Mouse (Mus musculus): Measurements from ENCODE around the gene Aqp2. TPM values are rescaled to one million over a fixed set of nuclear protein-coding genes. Genes with fewer than 3 reads are reported as not detected.

The Aqp2 gene
- polyA plus RNA-seq, 1 experiment from 2014 or later = not detected

- Histone ChIP-seq H3K4me3 (ENCODE audit: low read depth, low read length) (no peak overlapping the region), H3K9ac (ENCODE audit: low read depth, low read length) (no peak overlapping the region), H3K9me3 (replicated peaks; ENCODE audit: control insufficient read depth, low read length, poor library complexity, severe bottlenecking) (no peaks in the 10 kb centered on the region), H3K36me3 (ENCODE audit: control insufficient read depth, insufficient read depth, low read length) (no peaks in the 10 kb centered on the region), H3K27me3 (ENCODE audit: control insufficient read depth, insufficient read depth, low read depth, low read length) (no peaks in the 10 kb centered on the region; the same call in 1 of the 2 replicates), H3K27ac (ENCODE audit: low read length) (no peak overlapping the region), H3K4me2 (ENCODE audit: low read length) (no peak overlapping the region), H3K4me1 (ENCODE audit: control insufficient read depth, insufficient read depth, low read length) (no peaks in the 10 kb centered on the region; the same call in 1 of the 2 replicates)
- ATAC-seq = no peak
- WGBS = 55% methylated on average over 2 of the region's 2 CpGs
Measured at GRCm38 (mm10) chr15:99549901-99550300, 29.0 kb upstream of the Aqp2 start.

- WGBS = 71% methylated on average over 6 of the region's 6 CpGs
- Histone ChIP-seq H3K4me2 (ENCODE audit: low read length) (no peak overlapping the region), H3K27ac (ENCODE audit: low read length) (no peak overlapping the region), H3K4me1 (ENCODE audit: control insufficient read depth, insufficient read depth, low read length) (no peaks in the 10 kb centered on the region), H3K9ac (ENCODE audit: low read depth, low read length) (no peak overlapping the region), H3K36me3 (ENCODE audit: control insufficient read depth, insufficient read depth, low read length) (no peaks in the 10 kb centered on the region), H3K27me3 (ENCODE audit: control insufficient read depth, insufficient read depth, low read depth, low read length) (no peaks in the 10 kb centered on the region; the same call in 1 of the 2 replicates), H3K9me3 (replicated peaks; ENCODE audit: control insufficient read depth, low read length, poor library complexity, severe bottlenecking) (no peaks in the 10 kb centered on the region), H3K4me3 (ENCODE audit: low read depth, low read length) (no peak overlapping the region)
- ATAC-seq = no peak
Measured at GRCm38 (mm10) chr15:99553767-99554166, 25.1 kb upstream of the Aqp2 start.

GRCm38 (mm10) chr15:99558947-99559346 is 19.9 kb upstream of the Aqp2 start:
- whole genome bisulfite sequencing = 87% methylated on average over 1 of the region's 1 CpGs
- Histone ChIP-seq H3K36me3 (ENCODE audit: control insufficient read depth, insufficient read depth, low read length) (no peaks in the 10 kb centered on the region), H3K27me3 (ENCODE audit: control insufficient read depth, insufficient read depth, low read depth, low read length) (no peaks in the 10 kb centered on the region; the same call in 1 of the 2 replicates), H3K4me2 (ENCODE audit: low read length) (no peak overlapping the region), H3K9ac (ENCODE audit: low read depth, low read length) (no peak overlapping the region), H3K9me3 (replicated peaks; ENCODE audit: control insufficient read depth, low read length, poor library complexity, severe bottlenecking) (no peaks in the 10 kb centered on the region), H3K4me3 (ENCODE audit: low read depth, low read length) (no peak overlapping the region), H3K27ac (ENCODE audit: low read length) (no peak overlapping the region), H3K4me1 (ENCODE audit: control insufficient read depth, insufficient read depth, low read length) (no peaks in the 10 kb centered on the region; the same call in 1 of the 2 replicates)
- ATAC-seq = no peak

- H3K4me1 ChIP-seq (ENCODE audit: control insufficient read depth, insufficient read depth, low read length) = no peaks in the 10 kb centered on the region; the same call in 1 of the 2 replicates
- H3K36me3 ChIP-seq (ENCODE audit: control insufficient read depth, insufficient read depth, low read length) = no peaks in the 10 kb centered on the region
- ATAC-seq = no peak
- no peak overlapping the region for H3K9ac ChIP-seq (ENCODE audit: low read depth, low read length)
- no peak overlapping the region for H3K27ac ChIP-seq (ENCODE audit: low read length)
- H3K4me2 ChIP-seq (ENCODE audit: low read length) = no peak overlapping the region
- no peaks in the 10 kb centered on the region for H3K9me3 ChIP-seq (replicated peaks; ENCODE audit: control insufficient read depth, low read length, poor library complexity, severe bottlenecking)
- 67% methylated on average over 10 of the region's 10 CpGs for WGBS
- no peak overlapping the region for H3K4me3 ChIP-seq (ENCODE audit: low read depth, low read length)
- H3K27me3 ChIP-seq (ENCODE audit: control insufficient read depth, insufficient read depth, low read depth, low read length) = no peaks in the 10 kb centered on the region
Measured at GRCm38 (mm10) chr15:99560246-99560645, 18.6 kb upstream of the Aqp2 start.

DNA sequence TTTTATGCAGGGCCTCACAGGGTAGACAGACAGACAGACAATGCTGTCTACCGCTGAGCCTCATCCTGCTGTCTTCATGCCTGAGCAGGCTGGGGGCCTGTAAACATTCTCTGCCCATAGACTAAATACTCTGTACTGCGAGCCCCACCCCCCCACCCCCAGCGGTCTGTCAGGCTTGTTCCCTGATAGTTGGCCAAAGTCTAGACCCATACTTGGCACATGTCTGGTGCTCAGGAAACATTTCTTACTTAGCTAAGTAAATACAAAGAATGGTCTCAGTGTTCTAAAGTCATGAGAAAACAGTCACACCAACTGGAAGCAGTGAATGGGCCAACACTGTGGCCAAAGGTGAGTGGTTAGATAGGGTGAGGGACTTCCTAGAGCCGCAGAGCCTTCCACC is 11.5 kb upstream of the Aqp2 start:
- no peaks in the 10 kb centered on the region for H3K36me3 ChIP-seq (ENCODE audit: control insufficient read depth, insufficient read depth, low read length)
- H3K9ac ChIP-seq (ENCODE audit: low read depth, low read length) = no peak overlapping the region
- no peak for ATAC-seq
- H3K4me2 ChIP-seq (ENCODE audit: low read length) = no peak overlapping the region
- 69% methylated on average over 4 of the region's 4 CpGs for WGBS
- H3K4me3 ChIP-seq (ENCODE audit: low read depth, low read length) = no peak overlapping the region
- H3K27me3 ChIP-seq (ENCODE audit: control insufficient read depth, insufficient read depth, low read depth, low read length) = no peaks in the 10 kb centered on the region
- no peaks in the 10 kb centered on the region for H3K9me3 ChIP-seq (replicated peaks; ENCODE audit: control insufficient read depth, low read length, poor library complexity, severe bottlenecking)
- no peaks in the 10 kb centered on the region; the same call in 1 of the 2 replicates for H3K4me1 ChIP-seq (ENCODE audit: control insufficient read depth, insufficient read depth, low read length)
- H3K27ac ChIP-seq (ENCODE audit: low read length) = no peak overlapping the region

DNA sequence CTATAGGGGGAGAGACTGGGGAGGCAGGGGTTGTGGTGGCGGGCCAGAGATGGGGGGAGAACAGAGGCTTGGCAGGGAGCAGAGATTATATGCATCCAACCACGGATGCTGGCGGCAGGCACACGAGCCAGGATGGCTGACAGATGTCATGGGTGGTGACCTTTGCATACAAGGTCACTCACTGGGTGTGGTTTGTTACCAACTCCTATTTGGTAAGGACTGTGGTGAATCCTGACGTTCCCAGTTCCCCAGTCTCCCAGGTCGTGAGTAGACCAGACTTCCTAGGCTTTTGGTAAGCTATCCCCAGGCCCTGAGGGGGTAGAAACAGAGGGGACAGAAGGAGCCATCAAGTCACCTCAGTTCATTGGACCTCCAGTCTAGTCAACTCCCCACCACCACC is 10.2 kb upstream of the Aqp2 start:
- H3K4me1 ChIP-seq (ENCODE audit: control insufficient read depth, insufficient read depth, low read length) = no peaks in the 10 kb centered on the region; the same call in 1 of the 2 replicates
- H3K4me3 ChIP-seq (ENCODE audit: low read depth, low read length) = no peak overlapping the region
- H3K36me3 ChIP-seq (ENCODE audit: control insufficient read depth, insufficient read depth, low read length) = no peaks in the 10 kb centered on the region
- no peaks in the 10 kb centered on the region for H3K27me3 ChIP-seq (ENCODE audit: control insufficient read depth, insufficient read depth, low read depth, low read length)
- H3K9ac ChIP-seq (ENCODE audit: low read depth, low read length) = no peak overlapping the region
- H3K9me3 ChIP-seq (replicated peaks; ENCODE audit: control insufficient read depth, low read length, poor library complexity, severe bottlenecking) = no peaks in the 10 kb centered on the region
- H3K4me2 ChIP-seq (ENCODE audit: low read length) = no peak overlapping the region
- no peak overlapping the region for H3K27ac ChIP-seq (ENCODE audit: low read length)
- ATAC-seq = no peak
- 58% methylated on average over 6 of the region's 6 CpGs for WGBS

DNA sequence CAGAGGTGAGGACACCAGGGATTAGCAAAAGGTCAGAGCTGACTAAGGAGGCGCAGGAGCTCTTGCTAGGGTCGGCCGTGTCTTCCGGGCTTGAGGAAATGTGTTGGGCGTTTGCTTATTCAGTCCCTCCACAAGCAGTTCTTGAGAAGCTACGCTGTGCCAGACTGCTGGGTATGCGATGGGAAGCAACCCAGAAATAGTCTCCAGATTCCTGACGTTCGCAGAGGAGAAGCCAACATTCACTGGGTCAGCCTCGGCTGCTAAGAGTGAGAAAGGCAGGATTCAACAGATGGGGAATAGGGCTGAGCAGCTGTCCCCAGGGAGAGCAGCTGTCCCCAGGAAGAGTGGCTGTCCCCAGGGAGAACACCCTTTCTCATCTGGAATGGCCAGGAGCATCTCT is 9.7 kb upstream of the Aqp2 start:
- Histone ChIP-seq H3K27me3 (ENCODE audit: control insufficient read depth, insufficient read depth, low read depth, low read length) (no peaks in the 10 kb centered on the region), H3K4me3 (ENCODE audit: low read depth, low read length) (no peak overlapping the region), H3K9ac (ENCODE audit: low read depth, low read length) (no peak overlapping the region), H3K4me1 (ENCODE audit: control insufficient read depth, insufficient read depth, low read length) (no peaks in the 10 kb centered on the region), H3K9me3 (replicated peaks; ENCODE audit: control insufficient read depth, low read length, poor library complexity, severe bottlenecking) (no peaks in the 10 kb centered on the region), H3K27ac (ENCODE audit: low read length) (no peak overlapping the region), H3K4me2 (ENCODE audit: low read length) (no peak overlapping the region), H3K36me3 (ENCODE audit: control insufficient read depth, insufficient read depth, low read length) (no peaks in the 10 kb centered on the region)
- 89% methylated on average over 10 of the region's 10 CpGs for WGBS
- no peak for ATAC-seq

GRCm38 (mm10) chr15:99583463-99584344 is 4.8 kb downstream of the Aqp2 start:
- H3K27me3 ChIP-seq (ENCODE audit: control insufficient read depth, insufficient read depth, low read depth, low read length) = peaks cover 45% of the 10 kb centered on the region
- peak overlapping the region; percentile 43; the same call in 1 of the 2 replicates for H3K9ac ChIP-seq (ENCODE audit: low read depth, low read length)
- H3K9me3 ChIP-seq (replicated peaks; ENCODE audit: control insufficient read depth, low read length, poor library complexity, severe bottlenecking) = no peaks in the 10 kb centered on the region
- peak overlapping the region; percentile 29 for H3K4me3 ChIP-seq (ENCODE audit: low read depth, low read length)
- WGBS = 3% methylated on average over 41 of the region's 54 CpGs
- H3K36me3 ChIP-seq (ENCODE audit: control insufficient read depth, insufficient read depth, low read length) = no peaks in the 10 kb centered on the region
- H3K27ac ChIP-seq (ENCODE audit: low read length) = no peak overlapping the region
- peak overlapping the region; percentile 53 for H3K4me2 ChIP-seq (ENCODE audit: low read length)
- peak; percentile 42; the same call in 1 of the 2 replicates for ATAC-seq
- H3K4me1 ChIP-seq (ENCODE audit: control insufficient read depth, insufficient read depth, low read length) = peaks cover 11% of the 10 kb centered on the region; the same call in 1 of the 2 replicates
